Comparison of ENCODE assay signal across 7 mouse cellular contexts in genomic region chr13:23453362-23453862, GRCm38 (mm10). TPM values are rescaled to one million over a fixed set of nuclear protein-coding genes. Genes with fewer than 3 reads are reported as not detected.
DNase-seq lines count a peak whose midpoint lies in the region.

No protein-coding gene starts in this region.

- WGBS in midbrain, embryonic 10.5 days: under 1% methylated on average over 25 of the region's 25 CpGs

- DNase-seq in adrenal gland, adult (ENCODE audit: inconsistent age in 2 of 2, low spot score in 1 of 2): peak; percentile 83 to 98
- DNase-seq in embryo, embryonic 10 days (ENCODE audit: low spot score): peak; percentile 86
- peak; percentile 57 for DNase-seq in gastrocnemius, postnatal 10 days
- peak; percentile 92 for DNase-seq in induced T-regulatory cell, adult 2 months (ENCODE audit: low read depth)
- DNase-seq in left cerebral cortex, postnatal 4 days: peak; percentile 67
- DNase-seq in midbrain, embryonic 10.5 days (ENCODE audit: low spot score): peak; percentile 81
- DNase-seq in skeletal muscle tissue, adult 2 months (ENCODE audit: low read depth, low spot score): peak; percentile 84

- peaks cover 9% of the 10 kb centered on the region; the same call in 1 of the 2 replicates for H3K4me1 ChIP-seq in midbrain, embryonic 10.5 days

- no peaks in the 10 kb centered on the region for H3K9me3 ChIP-seq in midbrain, embryonic 10.5 days (replicated peaks)

- peak overlapping the region; percentile 83 for H3K27ac ChIP-seq in midbrain, embryonic 10.5 days (replicated peaks)

- H3K27me3 ChIP-seq in midbrain, embryonic 10.5 days (ENCODE audit: low read depth, poor library complexity, severe bottlenecking): peaks cover 18% of the 10 kb centered on the region

- intact Hi-C loops in left cerebral cortex, postnatal 4 days (cut with DNase I): no loop called here

- no peaks in the 10 kb centered on the region for H3K36me3 ChIP-seq in midbrain, embryonic 10.5 days

- H3K4me3 ChIP-seq in midbrain, embryonic 10.5 days: peak overlapping the region; percentile 74

RNA-seq across cellular contexts. Expression of gene Btn1a1, which starts 12.3 kb away (rescaled TPM):
- total RNA-seq in gastrocnemius, postnatal 10 days (2021): not detected
- not detected for total RNA-seq in left cerebral cortex, postnatal 4 days (2021)
- 0.04 and 0.06 TPM in 2 replicates for polyA plus RNA-seq in midbrain, embryonic 10.5 days (2016; fragmentation: Nextera tagmentation; extraction: Ambion mirVana)

RNA-seq across cellular contexts. Expression of gene Abt1, which starts 29.7 kb away (rescaled TPM):
- 1 to 10 TPM; 4.8 to 5.3 TPM for total RNA-seq in gastrocnemius, postnatal 10 days (2021)
- total RNA-seq in left cerebral cortex, postnatal 4 days (2021): 1 to 10 TPM; 5.6 to 6.1 TPM
- polyA plus RNA-seq in midbrain, embryonic 10.5 days (2016; fragmentation: Nextera tagmentation; extraction: Ambion mirVana): 14.3 and 14.7 TPM in 2 replicates

RNA-seq across cellular contexts. Expression of gene Btn2a2, which starts 35.2 kb away (rescaled TPM):
- total RNA-seq in gastrocnemius, postnatal 10 days (2021): under 1 TPM in 1 of 2 experiments, not detected in 1; 0.11 TPM
- not detected for total RNA-seq in left cerebral cortex, postnatal 4 days (2021)
- 0.26 and 0.38 TPM in 2 replicates for polyA plus RNA-seq in midbrain, embryonic 10.5 days (2016; fragmentation: Nextera tagmentation; extraction: Ambion mirVana)

Comparison
In these comparisons a context has a peak if more than half of its experiments do, and no peak if none do; other contexts are left out.
1. Peak in every context shown above with its lines: DNase-seq, H3K4me3 ChIP-seq and H3K27ac ChIP-seq.